Mouse (Mus musculus) spleen, adult 18-20 months (tissue): ENCODE results near the gene Hrh1.
"Not testable (repeated sequence)": the region's sequence is repeated elsewhere in the genome, so short reads cannot be mapped to it uniquely, and the experiment has no call there.

Experiments
- DNase-seq, 2 experiments: peaks; one replicate each; pipeline ENCODE4 v3.0.0; 2022; ENCODE audit warnings: mixed read lengths in 2 of 2

Hrh1 gene

DNA sequence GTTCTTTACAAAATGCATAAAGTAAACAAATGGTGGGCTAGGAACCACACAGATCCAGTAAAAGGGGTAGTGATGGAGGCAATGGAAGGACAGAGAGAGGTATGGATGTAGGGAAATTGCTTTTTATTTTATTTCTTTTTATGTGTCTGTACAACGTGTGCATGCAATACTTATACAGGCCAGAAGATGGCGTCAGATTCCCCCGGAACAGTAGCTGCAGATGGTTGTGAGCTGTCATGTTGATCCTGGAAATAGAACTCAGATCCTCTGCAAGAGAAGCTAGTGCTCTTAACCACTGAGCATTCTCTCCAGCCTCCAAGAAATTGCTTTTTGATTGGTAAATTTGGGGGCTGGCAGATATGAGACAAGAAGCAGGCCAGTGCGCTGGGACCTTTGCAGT is 65.0 kb downstream of the Hrh1 start:
- no peak for DNase-seq

DNA sequence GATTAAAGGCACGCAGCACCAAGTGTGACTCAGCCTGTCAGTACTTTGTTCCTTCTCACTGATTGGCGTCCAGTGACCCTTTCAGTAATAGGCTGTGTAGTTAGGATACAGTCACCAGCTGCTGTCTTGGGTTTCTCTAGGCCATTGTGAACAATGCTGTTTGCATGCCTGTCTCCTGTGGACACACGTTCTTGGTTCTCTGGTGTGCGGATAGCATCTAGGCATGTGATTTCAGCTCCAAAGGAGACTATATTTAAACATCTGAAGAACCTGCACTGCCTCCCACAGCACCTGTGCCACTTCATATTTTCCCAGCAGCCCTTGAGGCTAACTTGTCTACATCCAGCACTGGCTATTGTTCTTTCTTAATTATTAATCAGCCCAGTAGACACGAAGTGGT is 75.8 kb downstream of the Hrh1 start:
- no peak for DNase-seq

DNA sequence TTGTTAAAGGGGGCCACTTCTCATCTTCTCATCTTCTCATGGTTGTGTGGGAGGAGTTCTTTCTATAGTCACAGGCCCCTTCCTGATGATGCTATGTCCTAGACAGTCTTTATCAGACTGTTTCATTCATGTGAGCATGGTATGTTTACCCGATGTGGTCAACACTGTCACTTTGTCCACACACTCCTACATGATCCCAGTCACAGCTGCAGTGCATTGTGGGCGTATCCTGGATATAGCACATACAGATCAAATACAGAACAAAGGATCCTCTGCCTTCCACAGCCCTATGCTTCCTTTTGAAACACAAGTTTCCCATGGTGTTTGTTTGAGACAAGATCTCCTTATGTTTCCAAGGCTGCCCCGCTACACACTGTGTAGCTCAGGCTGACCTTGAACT is 76.3 kb downstream of the Hrh1 start:
- no peak for DNase-seq

DNA sequence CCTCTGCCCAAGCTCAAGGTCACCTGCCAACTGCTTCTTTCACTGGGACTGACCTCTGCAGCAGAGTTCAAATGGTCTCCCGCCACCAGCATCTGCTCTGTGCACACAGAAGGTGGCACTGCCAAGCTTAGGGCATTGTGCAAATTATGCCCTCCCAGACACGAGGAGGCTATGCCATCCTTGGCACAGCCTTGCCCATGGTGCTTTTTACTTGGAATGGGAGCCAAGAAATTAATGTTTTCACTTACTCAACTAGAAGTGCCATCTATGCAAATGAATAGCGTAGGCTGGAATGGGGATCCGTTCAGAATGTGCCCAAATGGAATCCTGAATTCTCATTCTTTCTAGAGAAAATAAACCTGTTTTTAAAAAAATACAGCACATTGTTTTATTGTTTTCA is 77.2 kb downstream of the Hrh1 start:
- no peak for DNase-seq

DNA sequence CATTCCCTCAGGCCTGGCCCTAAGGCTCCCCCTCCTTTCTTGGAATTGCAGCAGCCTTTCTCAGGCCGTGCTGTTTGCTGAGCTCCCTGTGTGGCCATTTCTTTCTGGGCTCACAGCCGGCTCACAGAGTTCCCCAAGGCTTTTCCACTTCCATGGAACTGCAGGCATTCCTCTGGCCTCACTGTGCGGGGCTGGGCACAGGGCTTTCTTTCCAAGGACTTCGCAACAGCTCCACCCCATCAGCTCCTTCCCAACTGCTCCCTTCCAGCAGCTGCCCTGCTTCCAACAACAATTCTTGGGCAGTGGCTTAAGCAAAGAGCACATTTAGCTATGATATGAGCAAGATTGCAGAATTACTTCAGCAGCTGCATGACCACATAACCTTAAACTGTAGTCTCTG is 81.0 kb downstream of the Hrh1 start:
- no peak for DNase-seq

DNA sequence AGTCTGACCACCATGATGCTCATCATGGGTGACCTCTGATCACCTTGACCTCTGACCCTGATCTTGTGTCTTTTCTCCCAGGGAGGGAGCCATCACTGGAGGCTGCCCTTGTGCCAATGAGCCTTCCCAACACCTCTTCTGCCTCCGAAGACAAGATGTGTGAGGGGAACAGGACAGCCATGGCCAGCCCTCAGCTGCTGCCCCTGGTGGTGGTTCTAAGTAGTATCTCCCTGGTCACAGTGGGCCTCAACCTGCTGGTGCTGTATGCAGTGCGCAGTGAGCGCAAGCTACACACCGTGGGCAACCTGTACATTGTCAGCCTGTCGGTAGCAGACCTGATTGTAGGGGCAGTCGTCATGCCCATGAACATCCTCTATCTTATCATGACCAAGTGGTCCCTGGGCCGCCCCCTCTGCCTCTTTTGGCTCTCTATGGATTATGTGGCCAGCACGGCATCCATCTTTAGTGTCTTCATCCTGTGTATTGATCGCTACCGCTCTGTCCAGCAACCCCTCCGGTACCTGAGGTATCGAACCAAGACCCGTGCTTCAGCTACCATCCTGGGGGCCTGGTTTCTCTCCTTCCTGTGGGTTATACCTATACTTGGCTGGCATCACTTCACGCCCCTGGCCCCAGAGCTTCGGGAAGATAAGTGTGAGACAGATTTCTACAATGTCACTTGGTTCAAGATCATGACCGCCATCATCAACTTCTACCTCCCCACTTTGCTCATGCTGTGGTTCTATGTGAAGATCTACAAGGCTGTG is 82.1 kb downstream of the Hrh1 start:
- no peak for DNase-seq

DNA sequence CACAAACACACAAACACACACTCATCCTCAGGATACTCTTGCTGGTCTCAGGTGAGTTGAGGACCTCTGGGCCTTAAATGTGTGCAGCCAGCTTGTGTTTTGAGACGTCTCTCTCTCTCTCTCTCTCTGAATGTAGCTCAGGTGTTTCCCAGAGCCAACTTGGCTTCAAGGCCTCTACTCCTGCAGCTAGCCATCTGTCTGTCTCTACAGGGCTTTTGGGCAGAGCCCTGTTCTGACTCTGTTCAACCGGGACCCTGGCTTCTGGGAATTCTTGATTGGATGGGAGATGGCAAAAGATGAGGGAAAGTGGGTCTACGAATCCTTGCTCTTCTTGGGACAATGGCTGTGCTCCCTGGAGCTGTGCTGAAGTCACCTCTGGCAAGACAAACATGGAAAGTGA is 91.6 kb downstream of the Hrh1 start:
- DNase-seq = no peak

DNA sequence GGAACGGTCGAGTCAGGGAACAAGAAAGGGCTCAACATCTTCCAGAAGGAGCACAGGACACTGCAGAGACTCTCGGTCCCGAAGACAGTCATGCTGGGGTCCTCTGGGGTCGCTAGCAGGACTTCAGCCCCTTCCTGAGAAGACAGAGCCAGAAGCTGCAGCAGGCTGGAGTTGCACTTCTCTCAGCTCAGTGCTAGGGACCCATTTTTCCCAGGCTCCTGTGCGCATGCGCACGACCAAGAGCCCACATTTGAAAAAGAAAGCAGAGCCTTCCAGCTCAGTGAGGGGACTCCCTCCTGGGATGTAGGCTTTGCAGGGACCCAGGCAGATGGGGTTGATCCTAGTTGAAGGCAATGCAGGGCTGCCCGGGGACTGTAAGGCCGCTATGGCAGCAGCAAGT is 94.9 kb downstream of the Hrh1 start:
- not testable (repeated sequence) for DNase-seq

DNA sequence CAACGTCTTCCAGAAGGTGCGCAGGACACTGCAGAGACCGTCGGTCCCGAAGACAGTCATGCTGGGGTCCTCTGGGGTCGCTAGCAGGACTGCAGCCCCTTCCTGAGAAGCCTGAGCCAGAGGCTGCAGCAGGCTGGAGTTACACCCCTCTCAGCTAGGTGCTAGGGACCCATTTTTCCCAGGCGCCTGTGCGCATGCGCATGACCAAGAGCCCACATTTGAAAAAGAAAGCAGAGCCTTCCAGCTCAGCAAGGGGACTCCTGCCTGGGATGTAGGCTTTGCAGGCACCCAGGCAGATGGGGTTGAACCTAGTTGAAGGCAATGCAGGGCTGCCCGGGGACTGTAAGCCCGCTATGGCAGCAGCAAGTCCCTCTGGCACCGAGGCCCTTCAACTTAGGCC is 97.3 kb downstream of the Hrh1 start:
- not testable (repeated sequence) for DNase-seq

DNA sequence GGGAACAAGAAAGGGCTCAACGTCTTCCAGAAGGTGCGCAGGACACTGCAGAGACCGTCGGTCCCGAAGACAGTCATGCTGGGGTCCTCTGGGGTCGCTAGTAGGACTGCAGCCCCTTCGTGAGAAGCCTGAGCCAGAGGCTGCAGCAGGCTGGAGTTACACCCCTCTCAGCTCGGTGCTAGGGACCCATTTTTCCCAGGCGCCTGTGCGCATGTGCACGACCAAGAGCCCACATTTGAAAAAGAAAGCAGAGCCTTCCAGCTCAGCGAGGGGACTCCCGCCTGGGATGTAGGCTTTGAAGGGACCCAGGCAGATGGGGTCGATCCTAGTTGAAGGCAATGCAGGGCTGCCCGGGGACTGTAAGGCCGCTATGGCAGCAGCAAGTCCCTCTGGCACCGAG is 116.3 kb downstream of the Hrh1 start:
- not testable (repeated sequence) for DNase-seq

DNA sequence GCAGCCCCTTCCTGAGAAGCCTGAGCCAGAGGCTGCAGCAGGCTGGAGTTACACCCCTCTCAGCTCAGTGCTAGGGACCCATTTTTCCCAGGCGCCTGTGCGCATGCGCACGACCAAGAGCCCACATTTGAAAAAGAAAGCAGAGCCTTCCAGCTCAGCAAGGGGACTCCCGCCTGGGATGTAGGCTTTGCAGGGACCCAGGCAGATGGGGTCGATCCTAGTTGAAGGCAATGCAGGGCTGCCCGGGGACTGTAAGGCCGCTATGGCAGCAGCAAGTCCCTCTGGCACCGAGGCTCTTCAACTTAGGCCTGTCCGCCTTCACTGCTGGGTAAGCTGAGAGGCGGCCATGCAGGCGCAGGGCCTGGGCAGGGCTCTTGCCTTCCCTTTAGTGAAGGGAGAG is 131.0 kb downstream of the Hrh1 start:
- DNase-seq = not testable (repeated sequence)
